Mouse (Mus musculus) C2C12 (cell line): ENCODE measurements around the gene Akap13. TPM values are rescaled to one million over a fixed set of nuclear protein-coding genes. Genes with fewer than 3 reads are reported as not detected.

Source experiments
- H3K27me3 ChIP-seq: one replicate; pipeline ENCODE4 v1.6.1; 2011; ENCODE audit not compliant: control insufficient read depth, insufficient read depth, insufficient read length
- H3K36me3 ChIP-seq: one replicate; pipeline ENCODE4 v1.6.1; 2011; ENCODE audit not compliant: control insufficient read depth, insufficient read depth
- H3K4me3 ChIP-seq: one replicate; pipeline ENCODE4 v1.5.1; 2011; ENCODE audit warnings: mild to moderate bottlenecking, control low read depth; ENCODE audit not compliant: poor library complexity, insufficient read depth, severe bottlenecking
- H3K79me2 ChIP-seq: one replicate; pipeline ENCODE4 v1.6.1; 2011; ENCODE audit not compliant: control insufficient read depth, insufficient read depth
- H3K79me3 ChIP-seq: one replicate; pipeline ENCODE4 v1.6.1; 2011; ENCODE audit warnings: low read depth, control low read depth
- H3ac ChIP-seq: one replicate; pipeline ENCODE3; 2011; ENCODE audit warnings: low read depth; ENCODE audit not compliant: control insufficient read depth, insufficient read length
- CEBPB ChIP-seq: IDR thresholded peaks from one replicate; pipeline ENCODE4 v1.6.1; 2011; ENCODE audit warnings: low read depth, mild to moderate bottlenecking, control low read depth, moderate library complexity
- CTCF ChIP-seq: IDR thresholded peaks from one replicate; pipeline ENCODE4 v1.5.1; 2011; ENCODE audit not compliant: control insufficient read depth, insufficient read depth, insufficient read length
- FOSL1 ChIP-seq: IDR thresholded peaks from one replicate; pipeline ENCODE4 v1.8.0; 2011; ENCODE audit warnings: mild to moderate bottlenecking, low read length; ENCODE audit not compliant: poor library complexity, insufficient read depth, severe bottlenecking
- MAX ChIP-seq: IDR thresholded peaks from one replicate; pipeline ENCODE4 v1.6.1; 2011; ENCODE audit warnings: mild to moderate bottlenecking, control low read depth
- MYOD1 ChIP-seq: IDR thresholded peaks from one replicate; pipeline ENCODE4 v1.6.1; 2011; ENCODE audit warnings: low read depth; ENCODE audit not compliant: control insufficient read depth, insufficient read length
- MYOG ChIP-seq: IDR thresholded peaks from one replicate; pipeline ENCODE4 v1.6.1; 2011; ENCODE audit not compliant: control insufficient read depth, insufficient read length; ENCODE audit errors: extremely low read depth
- USF1 ChIP-seq: IDR thresholded peaks from one replicate; pipeline ENCODE4 v1.6.1; 2011; ENCODE audit warnings: low read depth, mild to moderate bottlenecking, control low read depth, moderate library complexity
- polyA plus RNA-seq: library from polyadenylated mRNA; unstranded; fragments of >200 nt; fragmentation: generic; extraction: Trizol; gene quantifications from one replicate; pipeline ENCODE4 v1.2.1, GENCODE M21; 2012; ENCODE audit warnings: missing spikeins

The Akap13 gene
- polyA plus RNA-seq, 1 experiment: 11.1 TPM

DNA sequence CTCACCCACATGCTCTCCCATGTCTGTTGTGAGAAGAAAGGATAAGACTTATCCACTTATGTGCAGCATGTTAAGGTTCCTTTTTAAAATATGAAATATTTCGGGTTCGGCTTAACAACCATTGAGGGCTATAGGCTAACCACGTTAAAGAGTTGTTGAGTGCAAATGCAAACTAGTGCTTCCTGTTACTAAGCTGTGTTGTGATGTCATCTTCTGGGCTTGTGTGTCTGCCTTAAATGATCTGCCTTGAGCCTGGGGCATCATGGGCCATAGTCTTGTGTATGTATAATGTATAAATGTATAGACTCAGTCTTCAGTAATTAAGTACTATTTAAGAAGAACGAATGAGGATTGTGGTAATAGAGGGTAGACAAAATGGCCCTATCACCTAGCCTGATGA, 104.6 kb downstream of the Akap13 start:
- no peaks in the 10 kb centered on the region for H3K27me3 ChIP-seq
- peaks cover 6% of the 10 kb centered on the region for H3K79me3 ChIP-seq
- H3K36me3 ChIP-seq: no peaks in the 10 kb centered on the region
- peaks cover 33% of the 10 kb centered on the region for H3K79me2 ChIP-seq
- H3K4me3 ChIP-seq: no peak overlapping the region
- H3ac ChIP-seq: no peak overlapping the region
- TF ChIP-seq USF1 (no peak), MYOG (no peak), MYOD1 (no peak), MAX (no peak), CEBPB (no peak), CTCF (no peak), FOSL1 (no peak)

GRCm38 (mm10) chr7:75560566-75560965, 105.2 kb downstream of the Akap13 start:
- no peak overlapping the region for H3K4me3 ChIP-seq
- no peaks in the 10 kb centered on the region for H3K36me3 ChIP-seq
- no peaks in the 10 kb centered on the region for H3K27me3 ChIP-seq
- H3K79me2 ChIP-seq: peaks cover 27% of the 10 kb centered on the region
- no peak overlapping the region for H3ac ChIP-seq
- peaks cover 6% of the 10 kb centered on the region for H3K79me3 ChIP-seq
- no peak for TF ChIP-seq CTCF
- TF ChIP-seq MYOD1: no peak
- no peak for TF ChIP-seq USF1
- TF ChIP-seq MAX: no peak
- no peak for TF ChIP-seq MYOG
- TF ChIP-seq FOSL1: no peak
- TF ChIP-seq CEBPB: no peak

DNA sequence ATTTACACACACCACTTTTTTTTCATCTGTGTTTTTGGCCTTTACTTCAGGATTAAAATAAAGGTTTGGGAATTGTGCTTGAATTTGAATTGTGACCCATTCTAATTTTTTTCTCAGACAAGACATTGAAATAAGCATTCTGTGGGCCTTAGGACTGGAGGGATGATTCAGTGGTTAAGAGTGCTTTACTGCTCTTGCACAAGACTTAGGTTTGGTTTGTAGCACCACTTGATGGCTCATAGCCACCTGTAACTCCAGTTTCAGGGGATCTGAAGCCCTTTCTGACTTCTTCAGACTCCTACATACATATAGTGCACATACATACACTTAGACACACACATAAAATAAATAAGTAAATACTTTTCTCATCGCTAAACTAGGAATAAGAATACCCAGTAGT, 105.8 kb downstream of the Akap13 start:
- peaks cover 25% of the 10 kb centered on the region for H3K79me2 ChIP-seq
- no peak for TF ChIP-seq FOSL1
- TF ChIP-seq MYOG: no peak
- no peak for TF ChIP-seq CTCF
- TF ChIP-seq MAX: no peak
- TF ChIP-seq USF1: no peak
- no peak for TF ChIP-seq MYOD1
- TF ChIP-seq CEBPB: no peak

DNA sequence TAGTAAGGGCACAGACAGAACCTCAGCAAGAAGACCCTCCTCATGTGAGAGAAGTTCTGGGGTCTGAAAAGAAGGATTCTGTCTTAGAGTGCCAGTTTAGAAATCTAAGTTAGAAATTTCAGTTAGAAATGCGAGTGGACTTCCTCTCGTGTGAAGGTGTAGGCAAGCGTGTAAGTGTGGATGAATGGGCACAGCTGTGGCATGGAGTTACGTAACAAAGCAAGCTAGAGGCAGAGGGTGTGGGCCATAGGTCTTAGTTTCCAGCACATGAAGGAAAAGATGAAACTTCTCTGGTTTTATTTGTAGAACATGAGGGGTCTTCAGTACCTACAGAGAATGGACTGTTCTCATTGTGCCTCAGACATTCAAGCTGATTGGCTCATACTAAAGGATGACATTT, 112.9 kb downstream of the Akap13 start:
- TF ChIP-seq USF1 (no peak), CTCF (no peak), CEBPB (no peak), MYOG (no peak), MYOD1 (no peak)
- Histone ChIP-seq H3K36me3 (no peaks in the 10 kb centered on the region), H3ac (no peak overlapping the region), H3K79me2 (no peaks in the 10 kb centered on the region), H3K27me3 (no peaks in the 10 kb centered on the region), H3K79me3 (peaks cover 6% of the 10 kb centered on the region), H3K4me3 (no peak overlapping the region)

More for the DNA sequence above, 105.8 kb downstream of the Akap13 start:
- no peak overlapping the region for H3ac ChIP-seq
- peaks cover 6% of the 10 kb centered on the region for H3K79me3 ChIP-seq
- H3K27me3 ChIP-seq: no peaks in the 10 kb centered on the region
- H3K4me3 ChIP-seq: no peak overlapping the region
- H3K36me3 ChIP-seq: no peaks in the 10 kb centered on the region

DNA sequence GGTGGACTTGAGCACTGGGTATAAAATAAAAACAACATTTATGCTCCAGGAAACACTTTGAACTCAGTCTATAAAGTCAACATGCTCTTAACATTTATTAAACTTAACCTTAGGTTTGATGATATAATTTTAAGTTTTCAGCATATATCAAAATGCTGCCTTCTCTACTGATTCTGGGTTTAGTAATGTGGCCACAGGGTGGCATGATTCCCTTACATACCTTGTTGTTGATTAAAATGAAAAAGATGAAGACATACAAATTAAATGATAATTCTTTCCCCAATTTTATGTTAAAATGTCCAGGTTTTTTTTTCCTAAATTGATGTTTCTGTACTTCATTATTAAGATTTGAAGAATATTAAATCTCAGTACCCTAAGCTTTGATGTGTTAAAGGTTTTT, 113.5 kb downstream of the Akap13 start:
- Histone ChIP-seq H3K4me3 (no peak overlapping the region), H3ac (no peak overlapping the region), H3K36me3 (no peaks in the 10 kb centered on the region), H3K79me2 (no peaks in the 10 kb centered on the region), H3K79me3 (peaks cover 2% of the 10 kb centered on the region), H3K27me3 (no peaks in the 10 kb centered on the region)
- TF ChIP-seq FOSL1 (no peak), MYOD1 (no peak), USF1 (no peak), CTCF (no peak), MAX (no peak), MYOG (no peak), CEBPB (no peak)

GRCm38 (mm10) chr7:75570218-75570617, 114.9 kb downstream of the Akap13 start:
- H3K4me3 ChIP-seq: no peak overlapping the region
- H3K79me3 ChIP-seq: no peaks in the 10 kb centered on the region
- H3ac ChIP-seq: no peak overlapping the region
- no peaks in the 10 kb centered on the region for H3K27me3 ChIP-seq
- no peaks in the 10 kb centered on the region for H3K36me3 ChIP-seq
- TF ChIP-seq FOSL1: no peak
- TF ChIP-seq CTCF: no peak
- no peak for TF ChIP-seq CEBPB
- no peak for TF ChIP-seq MYOG
- TF ChIP-seq USF1: no peak
- no peak for TF ChIP-seq MAX
- no peak for TF ChIP-seq MYOD1
- H3K79me2 ChIP-seq: no peaks in the 10 kb centered on the region
